Mouse (Mus musculus): ENCODE measurements around the gene Banf2. TPM values are rescaled to one million over a fixed set of nuclear protein-coding genes. Genes with fewer than 3 reads are reported as not detected.

Banf2 gene
- total RNA-seq, 4 experiments from 2014 or later = not detected

DNA sequence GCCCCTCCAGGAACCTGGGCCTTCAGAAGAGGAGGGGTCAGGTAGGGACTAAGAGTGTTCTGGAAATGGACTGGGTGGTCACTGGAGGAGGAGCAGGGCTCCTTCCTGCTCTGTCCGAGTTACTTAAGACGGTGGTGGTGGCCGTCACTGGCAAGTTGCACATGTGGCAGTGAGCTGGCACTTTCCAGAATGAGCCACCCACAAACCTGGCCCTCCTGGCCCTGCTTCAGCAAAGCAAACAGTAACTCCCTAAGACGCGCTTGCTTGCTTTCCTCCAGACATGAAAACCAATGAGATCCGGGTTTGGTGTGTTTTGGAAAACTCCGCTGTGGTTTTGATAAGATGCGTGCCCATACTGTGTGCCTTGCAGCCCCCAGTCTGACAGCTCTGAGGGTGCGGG, 7.5 kb upstream of the Banf2 start:
- DNase-seq (ENCODE audit: low spot score in 2 of 2) = no peak

DNA sequence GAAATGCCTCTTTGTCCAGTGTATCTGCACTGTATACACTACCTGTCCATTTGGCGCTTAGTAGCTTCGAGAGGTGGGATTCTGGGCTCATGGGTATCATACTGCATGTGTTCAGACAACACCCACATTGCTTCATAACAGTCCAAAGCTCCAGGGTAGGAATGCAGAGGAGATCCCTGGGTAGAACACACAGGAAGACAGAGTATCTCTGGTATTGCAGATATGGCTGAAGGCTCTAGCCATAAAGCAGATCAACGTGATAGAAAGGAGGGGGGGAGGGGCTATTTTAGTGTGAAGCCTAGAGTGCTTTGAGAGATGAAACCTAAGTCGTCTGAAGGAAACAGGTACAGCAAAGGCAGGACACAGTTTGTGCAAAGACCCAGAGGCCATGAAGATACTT, 6.4 kb upstream of the Banf2 start:
- no peak for DNase-seq (ENCODE audit: low spot score in 2 of 2)

DNA sequence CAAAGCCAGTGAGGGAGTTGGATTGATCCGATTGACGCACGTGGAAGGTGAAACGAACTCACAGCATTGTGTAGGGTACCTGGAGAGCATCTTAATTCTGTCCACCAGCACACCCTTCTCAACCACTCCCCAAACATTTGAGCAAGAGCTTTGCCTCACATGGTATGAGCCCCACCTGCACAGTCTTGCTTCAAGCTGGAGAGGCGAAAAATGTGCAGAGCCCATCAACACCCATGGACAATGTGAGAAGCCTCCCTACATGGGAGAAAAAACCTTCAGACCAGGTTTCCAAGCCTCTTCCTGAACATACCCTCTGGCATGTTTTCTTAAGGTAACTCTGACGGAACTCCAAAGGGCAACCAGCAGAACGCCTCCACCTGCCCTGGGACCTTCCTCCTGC, 2.1 kb upstream of the Banf2 start:
- DNase-seq (ENCODE audit: low spot score in 2 of 2) = no peak

DNA sequence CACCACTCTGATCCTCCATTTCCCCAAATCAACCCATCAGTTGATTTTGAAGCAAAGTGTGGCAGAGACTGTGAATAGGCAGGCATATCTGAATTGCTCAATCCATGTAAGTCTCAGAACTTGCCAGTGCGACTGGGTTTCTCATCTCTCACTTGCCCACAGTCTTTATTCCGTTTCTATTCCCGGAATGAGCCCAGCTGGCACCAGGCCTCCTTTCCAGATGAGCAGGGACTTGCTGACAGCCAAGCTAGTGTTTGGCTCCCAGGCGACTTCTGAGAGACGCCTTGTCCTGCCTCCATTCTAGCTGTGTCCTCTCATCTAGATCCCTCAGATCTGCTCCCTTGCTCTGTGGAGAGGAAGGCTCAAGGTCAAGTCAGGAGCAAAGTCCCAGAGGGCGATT, 11.9 kb downstream of the Banf2 start:
- peak; percentile 62 to 64 for DNase-seq (ENCODE audit: low spot score in 2 of 2)

DNA sequence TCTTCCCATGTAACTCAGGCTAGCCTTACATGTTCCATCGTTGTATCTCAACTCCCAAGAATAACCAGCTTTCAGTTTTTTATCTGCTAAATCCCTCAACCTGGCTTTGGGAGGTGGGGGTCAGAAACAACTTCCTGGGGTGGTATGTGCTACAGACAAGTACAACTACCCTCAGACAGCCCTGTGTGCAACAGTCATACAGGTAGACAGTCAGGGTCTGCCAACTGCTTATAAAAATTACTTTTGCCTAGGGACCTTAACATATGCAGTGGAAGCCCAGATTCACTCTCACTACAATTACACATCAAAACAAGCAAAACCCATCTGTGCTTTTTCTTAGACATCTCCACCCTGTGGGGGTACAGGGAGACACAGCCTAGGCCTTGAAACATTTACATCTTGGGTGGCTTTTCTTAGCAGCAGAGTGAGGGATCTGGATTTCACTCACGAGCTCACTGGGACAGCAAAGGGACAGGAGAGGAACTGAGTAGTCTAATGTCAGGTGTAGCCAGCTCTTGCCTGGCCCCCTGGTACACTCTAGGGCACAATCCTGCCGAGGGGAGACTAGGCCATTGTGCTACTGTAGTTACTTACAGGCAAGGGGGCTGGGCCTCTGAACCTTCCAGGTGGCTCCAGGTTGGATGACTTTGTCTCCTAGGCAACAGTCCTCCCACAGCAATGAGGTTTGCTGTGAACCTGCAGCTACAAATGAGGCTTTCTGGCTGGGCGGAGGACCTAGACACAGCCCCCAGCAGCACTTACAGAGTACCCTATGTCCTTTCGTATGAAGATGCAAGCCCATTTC, 13.1 kb downstream of the Banf2 start:
- peak; percentile 16 to 18 for DNase-seq (ENCODE audit: low spot score in 2 of 2)

DNA sequence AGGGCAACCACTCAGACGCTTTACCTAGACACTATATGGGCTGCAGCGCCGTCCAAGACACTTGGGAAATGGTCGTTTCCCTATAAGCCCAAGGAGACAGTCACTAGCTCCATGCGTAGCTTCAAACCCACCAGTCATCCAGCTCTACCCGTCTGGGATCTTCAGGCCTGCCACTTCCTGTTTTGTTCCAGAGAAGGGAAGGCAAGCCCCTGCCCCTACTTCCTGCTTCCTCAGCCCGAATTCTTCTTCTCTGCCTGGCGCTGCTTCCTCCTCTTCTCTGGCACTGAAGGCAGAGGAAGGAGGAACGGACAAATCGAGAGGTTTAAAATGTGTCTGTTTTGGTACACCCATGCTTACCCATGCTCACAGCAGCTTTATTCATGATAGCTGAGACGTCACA, 14.1 kb downstream of the Banf2 start:
- DNase-seq (ENCODE audit: low spot score in 2 of 2) = no peak

DNA sequence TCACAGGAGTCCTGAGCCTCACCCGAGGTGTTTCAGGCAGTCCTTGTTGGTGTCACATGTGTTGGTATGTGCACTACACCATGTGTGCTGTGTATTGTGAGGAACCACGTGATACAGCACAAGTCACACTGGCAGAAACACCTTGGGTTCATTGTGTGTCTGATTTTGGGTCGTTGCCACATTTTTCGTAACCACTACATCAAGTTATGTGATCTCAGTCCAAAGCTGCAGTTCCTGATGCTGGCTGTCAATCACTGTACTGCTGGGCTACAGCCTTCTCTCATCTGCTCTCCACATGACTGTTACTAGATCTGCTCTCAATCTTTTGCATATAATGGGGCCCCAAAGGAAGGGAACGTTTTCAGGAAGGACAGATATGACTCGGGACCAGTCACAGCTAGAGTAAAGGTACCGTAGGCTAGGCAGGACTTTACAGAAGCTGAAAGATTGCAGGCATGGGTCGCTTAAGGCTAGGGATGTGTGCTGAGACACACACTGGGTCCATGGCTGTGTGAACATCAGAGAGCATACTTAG, 17.4 kb downstream of the Banf2 start:
- no peak for DNase-seq (ENCODE audit: low spot score in 2 of 2)

DNA sequence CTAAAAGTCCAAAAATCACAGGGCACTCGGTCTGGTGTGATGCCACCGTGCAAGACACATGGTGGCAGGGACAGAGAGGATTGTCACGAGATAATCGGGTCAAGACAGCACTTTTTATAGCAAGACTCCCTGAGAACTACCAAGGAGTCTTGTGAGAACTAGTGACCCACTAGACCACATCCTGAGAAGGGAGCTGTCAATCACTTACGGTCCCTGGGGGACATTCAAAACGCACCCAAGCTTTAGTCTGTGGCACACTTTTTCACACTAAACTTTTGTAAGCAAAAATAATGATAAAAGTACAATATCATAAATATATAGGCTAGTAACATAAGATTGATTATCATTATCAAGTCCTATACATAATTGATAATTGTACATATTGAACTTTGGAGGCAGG, 18.0 kb downstream of the Banf2 start:
- DNase-seq (ENCODE audit: low spot score in 2 of 2) = no peak

DNA sequence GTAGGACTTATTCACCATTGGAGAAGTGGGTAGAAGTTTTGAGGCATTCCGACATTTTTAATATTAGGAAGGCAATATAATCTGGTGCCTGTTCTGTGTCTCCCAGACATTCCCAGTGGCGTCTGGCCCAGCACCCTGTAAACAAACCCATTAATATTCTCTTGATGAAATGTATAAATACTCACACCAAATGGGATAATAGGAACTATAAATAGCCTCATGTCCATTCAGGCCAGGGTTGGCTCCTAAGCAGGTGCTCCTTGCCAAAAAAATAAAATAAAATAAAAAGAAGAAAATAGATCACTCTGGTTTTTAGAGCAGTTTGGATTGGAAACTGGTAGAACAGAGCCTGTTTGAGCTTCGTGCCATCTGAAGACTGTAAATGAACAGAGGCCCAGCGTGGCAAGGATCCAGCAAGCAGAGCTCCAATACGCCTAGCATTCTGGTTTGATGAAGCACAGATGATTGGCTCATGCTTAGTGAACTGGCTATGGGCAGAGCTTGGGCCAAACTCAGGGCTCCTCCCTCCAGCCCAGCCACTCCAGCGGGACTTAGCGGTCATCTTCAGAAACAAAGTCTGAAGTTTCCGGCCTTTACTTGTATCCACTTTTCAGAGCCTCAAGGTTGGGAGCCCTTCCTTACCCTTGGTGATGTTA, 19.7 kb downstream of the Banf2 start:
- DNase-seq (ENCODE audit: low spot score in 2 of 2) = peak; percentile 84 to 85

DNA sequence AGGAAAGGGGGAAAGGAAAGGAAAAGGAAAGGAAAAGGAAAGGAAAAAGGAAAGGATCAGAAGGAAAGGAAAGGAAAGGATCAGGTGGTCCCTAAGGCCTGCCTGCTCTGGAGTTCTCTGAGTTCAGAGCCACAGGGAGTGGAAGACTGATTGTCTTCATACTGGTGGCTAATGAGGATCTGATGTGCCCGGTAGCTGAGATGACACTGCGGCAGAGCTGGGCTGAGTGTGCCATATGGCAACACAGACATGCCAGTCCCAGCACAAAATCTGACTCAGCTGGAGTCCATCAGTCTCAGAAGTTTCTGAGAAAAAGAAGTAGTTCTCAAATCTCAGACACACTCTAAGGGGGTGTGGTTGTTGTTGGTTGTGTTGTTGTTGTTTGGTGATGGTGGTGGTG, 24.9 kb downstream of the Banf2 start:
- no peak for DNase-seq (ENCODE audit: low spot score in 2 of 2)

DNA sequence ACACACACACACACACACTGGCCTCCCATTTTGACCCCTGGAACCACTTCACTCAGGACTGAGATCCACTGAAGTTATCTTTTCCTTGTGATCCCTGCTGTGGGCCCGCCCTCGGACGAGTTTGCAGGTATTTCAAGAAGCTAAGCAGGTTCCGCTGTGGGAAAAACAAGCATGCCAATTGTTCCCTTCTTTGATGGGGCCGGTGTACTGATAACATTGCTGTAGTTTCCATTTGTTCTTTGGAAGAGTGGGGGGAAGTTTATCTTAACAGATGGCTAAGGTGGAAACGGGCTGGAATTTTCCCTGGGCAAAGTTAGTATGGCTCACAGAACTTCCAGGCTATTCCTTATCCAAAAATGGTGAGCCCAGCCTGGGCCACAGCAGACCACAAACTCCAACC, 28.8 kb downstream of the Banf2 start:
- no peak for DNase-seq (ENCODE audit: low spot score in 2 of 2)

DNA sequence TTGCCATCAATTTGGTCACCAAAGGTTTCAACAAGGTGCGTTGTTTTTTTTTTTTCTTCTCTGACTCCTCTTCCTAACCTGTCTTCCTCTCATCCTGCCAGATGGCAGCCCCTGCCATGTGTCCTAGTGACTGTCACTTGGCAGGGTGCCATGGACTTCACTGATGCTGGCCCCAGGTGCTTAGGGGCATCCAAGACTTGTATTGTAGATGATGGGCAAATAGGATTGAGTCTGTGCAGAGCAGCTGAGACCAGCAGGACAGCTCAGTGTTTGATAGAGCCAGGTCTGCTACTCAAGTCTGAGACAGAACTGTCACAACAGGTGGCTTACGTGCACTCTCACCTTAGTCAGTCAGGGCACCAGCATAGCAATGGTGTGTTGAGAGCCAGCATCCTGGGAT, 32.6 kb downstream of the Banf2 start:
- DNase-seq (ENCODE audit: low spot score in 2 of 2) = no peak

DNA sequence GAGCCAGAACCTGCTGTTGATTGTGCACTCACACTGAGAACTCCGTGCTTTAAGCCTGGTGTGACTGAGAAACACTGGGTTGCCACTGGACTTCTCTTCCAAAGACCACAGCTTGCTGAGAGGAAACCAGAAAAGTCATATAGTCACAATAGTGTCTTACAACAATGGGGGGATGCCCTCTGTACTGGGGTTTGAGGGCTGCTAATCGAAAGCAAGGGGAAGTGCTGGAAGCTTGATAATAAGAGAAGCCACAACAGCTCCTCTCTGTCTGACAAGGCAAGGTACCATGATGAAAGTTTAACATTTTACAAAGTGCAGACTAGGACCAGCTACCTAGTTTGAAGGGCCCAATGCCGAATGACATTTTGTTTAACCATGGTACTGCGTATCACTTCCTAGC, 36.8 kb downstream of the Banf2 start:
- DNase-seq (ENCODE audit: low spot score in 2 of 2) = no peak

DNA sequence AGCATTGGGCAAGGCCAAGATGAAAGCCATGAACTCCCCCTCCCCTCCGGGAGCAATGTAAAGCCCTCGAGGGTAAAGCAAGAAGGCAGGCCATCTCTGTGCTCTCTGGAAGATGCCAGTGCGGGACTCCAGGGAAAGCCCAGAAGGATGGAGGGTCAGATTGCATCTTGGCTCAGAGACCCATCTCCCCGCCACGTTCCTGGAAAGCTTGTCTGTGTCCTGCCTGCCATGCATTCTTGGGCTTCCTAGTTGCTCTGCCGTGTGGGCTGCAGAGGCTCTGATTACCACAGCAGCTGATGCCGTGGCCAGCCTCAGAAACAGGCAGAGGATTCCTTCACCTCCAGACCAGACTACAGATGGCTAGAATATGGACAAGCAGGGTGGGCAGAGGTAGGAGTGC, 37.6 kb downstream of the Banf2 start:
- no peak for DNase-seq (ENCODE audit: low spot score in 2 of 2)

DNA sequence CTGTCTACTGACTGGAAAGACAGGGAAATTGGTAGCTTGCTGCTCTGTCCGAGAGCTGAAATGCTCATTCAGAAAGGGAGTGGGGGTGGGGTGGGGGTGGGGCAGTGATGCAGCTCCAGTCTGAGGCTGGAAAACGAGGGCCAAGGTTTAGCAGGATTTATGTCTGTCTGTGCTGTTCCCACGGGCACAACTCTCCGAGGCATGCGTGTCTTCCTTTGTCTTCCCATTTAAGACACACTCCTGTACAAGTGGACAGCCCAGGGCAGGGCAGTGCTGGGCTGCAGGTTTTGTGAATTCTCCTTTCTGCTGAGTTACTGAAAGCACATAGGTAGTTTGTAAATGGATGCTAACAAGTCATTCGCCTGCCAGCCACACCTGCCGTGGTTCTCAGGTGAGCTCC, 39.8 kb downstream of the Banf2 start:
- no peak for DNase-seq (ENCODE audit: low spot score in 2 of 2)

DNA sequence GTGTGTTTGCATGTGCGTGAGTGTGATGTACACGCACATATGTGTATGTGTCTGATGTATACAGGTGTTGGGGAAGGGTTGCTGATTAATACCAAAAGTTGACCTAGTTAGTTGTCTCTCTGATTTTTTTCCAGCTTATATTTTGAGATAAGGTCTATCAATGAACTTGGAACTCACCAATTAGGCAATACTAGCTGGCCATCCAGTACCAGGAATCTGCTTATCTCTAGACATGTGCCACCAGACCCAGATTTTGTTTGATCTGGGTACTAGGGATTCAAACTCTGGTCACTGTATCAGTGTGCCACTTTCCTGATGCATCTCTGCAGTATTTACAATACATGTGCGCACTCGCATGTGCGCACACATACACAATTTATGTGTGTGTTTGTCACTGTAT, 41.2 kb downstream of the Banf2 start:
- DNase-seq (ENCODE audit: low spot score in 2 of 2) = no peak

DNA sequence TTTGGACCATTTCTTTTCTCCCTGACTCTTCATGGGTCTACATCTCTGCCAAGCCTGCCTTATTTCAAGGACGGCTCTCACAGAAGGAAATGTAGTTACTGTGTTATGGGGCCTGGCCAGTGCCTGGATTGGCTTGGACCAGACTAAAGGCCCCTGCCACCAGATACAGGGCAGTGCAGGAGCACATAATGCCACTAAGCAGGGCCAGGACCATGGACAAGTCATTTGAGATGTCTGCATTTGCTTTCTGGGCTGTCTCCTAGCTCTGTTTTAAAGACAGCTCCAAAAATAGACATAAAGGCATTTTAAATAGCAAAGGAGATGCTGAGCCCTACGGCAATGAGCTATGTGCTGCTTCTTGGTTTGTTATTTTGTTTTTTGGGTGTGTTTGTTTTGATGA, 43.8 kb downstream of the Banf2 start:
- DNase-seq (ENCODE audit: low spot score in 2 of 2) = no peak

DNA sequence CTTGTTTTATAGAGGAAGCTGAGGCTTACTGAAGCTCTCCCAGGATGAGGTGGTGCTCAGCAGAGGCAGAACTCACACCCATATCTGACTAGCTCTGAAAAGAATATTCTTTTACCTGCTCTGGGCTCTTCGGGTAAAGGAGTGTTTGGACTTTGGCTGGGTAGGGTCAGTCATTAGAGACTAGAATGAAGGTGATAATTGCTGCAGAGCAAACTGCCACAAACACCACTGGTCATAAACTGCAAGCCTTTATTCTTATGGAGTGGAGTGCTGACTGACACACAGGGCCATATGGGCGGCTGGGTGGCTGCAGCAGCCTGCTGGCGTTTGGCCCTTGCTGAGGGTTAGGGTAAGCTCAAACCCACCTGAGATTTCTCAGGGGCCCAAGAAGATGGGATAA, 46.0 kb downstream of the Banf2 start:
- no peak for DNase-seq (ENCODE audit: low spot score in 2 of 2)

DNA sequence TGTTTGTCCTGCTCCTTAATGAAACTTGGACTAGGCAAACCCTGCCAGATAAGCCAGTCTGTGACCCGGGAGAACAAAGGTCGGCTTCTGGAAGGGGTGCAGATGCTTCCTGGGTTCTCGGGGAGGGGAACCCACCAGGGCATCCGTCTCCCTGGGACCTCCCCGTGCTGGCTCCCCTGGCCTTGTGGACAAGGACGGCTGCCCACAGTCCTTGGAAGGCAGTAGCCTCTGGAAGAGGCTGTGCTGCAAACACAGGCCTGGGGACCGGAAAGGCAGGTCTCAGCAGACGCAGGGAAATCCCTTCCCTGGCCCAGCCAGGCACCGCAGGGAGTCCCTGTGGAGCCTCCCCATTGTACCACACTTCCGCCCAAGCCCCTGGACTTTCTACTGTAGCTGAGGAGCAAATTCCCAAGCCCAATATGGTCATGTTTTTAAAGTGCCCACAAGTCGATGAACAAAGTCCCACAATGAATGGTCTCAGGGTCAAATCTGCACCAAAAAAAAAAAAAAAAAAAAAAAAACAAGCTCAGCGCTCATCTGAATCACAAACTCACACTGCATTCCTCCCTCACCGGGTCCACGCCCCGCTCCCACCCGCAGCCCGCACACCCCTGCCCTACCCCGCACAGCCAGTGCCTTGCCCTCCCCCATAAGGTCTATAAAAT, 53.5 kb downstream of the Banf2 start:
- DNase-seq (ENCODE audit: low spot score in 2 of 2) = no peak

DNA sequence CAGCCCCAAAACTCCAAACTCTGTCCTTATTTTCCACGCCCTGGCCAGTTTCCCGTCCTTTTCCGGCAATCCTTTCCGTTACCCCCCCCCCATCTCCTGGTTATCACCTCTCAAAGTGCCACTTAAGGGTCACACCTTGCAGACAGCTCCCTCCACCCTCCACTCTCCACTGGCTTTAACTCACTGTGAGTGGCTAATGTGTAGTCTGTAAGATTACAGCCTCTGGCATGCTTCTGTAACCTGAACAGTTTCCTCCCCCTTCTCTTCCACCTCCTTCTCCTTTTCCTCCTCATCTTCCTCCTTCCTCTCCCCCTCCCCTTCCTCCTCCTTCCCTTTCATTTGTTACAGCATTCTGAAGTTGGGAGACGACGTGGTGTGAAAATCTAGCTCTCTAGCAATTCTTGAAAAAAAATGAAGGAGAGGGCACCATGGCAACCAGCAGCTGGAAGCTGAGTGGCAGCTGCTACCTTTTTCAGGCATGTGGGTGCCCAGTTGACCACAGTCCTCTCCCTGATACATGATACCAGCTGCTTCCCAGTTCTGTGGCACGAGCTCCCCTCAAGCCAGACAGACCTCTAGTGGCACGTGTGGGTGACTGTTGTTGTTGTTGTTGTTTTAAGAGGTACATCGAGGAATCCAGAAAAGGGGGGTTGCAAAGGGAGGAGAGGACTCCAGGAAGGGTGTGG, 55.2 kb downstream of the Banf2 start:
- DNase-seq (ENCODE audit: low spot score in 2 of 2) = no peak

DNA sequence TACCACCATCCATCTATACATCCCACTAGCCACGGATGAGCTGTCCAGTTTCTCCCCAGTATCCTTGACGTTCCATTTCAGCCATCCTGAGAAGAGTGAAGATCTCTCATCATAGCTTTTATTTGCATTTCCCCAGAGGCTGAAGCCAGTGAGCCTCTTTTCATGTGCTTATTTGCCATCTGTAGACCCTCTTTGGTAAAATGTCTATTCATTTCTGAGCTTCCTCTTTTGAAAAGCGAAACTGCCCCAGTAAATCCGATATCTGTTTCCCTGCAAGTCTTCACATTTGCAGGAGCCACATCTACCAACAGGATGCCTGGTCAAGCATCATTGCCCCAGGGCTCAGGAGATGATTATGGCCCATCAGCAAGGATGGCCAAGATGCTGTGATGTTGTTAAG, 59.9 kb downstream of the Banf2 start:
- no peak for DNase-seq (ENCODE audit: low spot score in 2 of 2)

DNA sequence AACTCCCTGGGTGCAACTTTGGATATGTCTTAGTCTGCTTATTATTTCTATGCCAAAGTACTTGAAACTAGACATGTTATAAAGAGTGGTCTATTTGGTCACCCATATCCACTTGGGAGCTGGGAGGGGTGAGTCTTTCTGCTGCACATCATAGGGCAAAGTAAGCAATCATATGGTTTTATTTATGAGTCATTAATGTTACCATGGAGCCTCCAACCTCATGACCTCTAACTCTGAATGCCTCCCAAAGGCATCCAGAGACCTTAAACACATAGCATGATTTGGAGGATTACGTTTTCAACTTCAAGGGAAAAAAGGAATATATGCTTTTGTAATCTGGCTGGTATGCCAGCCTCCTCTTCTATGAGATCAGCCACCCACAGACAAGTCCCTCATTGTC, 61.9 kb downstream of the Banf2 start:
- no peak for DNase-seq (ENCODE audit: low spot score in 2 of 2)

All from layer of hippocampus, adult 8-10 months (tissue).